Mouse (Mus musculus): ENCODE results near the gene Dhx38.
A peak's percentile ranks its signal among the peaks of the same experiment; 100 is the strongest.

The Dhx38 gene

DNA sequence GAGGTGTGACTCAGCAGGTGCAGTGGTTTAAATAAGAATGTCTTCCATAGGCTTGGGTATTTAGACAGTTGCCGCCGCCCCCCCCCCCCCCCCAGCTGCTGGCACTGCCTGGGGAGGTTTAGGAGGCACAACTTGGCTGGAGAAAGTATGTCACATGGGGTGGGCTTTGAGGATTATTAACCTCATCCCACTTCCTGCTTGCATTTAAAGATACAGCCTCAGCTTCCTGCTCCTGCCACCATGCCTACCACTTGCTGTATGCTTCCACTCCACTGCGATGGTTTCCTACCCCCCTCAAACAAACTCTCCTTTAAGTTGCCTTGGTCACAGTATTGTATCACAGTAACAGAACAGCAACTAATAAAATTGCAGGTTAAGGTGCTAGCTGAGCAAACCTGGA, 21.6 kb downstream of the Dhx38 start:
- no peak for DNase-seq

GRCm38 (mm10) chr8:109542748-109543519, 22.7 kb downstream of the Dhx38 start:
- no peak for DNase-seq

GRCm38 (mm10) chr8:109542165-109542564, 23.5 kb downstream of the Dhx38 start:
- no peak for DNase-seq

DNA sequence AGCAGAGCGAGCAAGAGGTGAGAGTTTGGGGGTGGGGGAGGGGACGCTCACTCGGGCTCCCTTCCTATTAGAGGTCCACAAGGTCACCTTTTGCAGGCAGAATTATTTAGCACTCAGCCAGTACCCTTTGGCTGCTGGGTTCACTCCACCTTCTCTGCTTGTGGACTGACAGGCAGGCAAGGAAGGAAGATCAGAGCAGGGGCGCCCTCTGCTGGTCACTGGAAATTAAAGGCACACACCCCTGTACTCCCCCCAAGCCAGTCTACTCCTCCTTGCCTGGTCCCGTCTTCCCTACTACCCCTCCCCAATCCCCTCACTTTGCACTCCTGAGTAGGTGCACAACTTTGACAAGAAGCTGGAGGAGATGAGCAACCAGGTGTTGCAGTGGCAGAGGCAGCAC, 29.0 kb downstream of the Dhx38 start:
- peak; percentile 65 to 72 for DNase-seq

- DNase-seq = peak in 1 of 2 experiments; percentile 21
These were observed 30.3 kb downstream of the Dhx38 start for GRCm38 (mm10) chr8:109535140-109535990.

GRCm38 (mm10) chr8:109524008-109524407, 41.7 kb downstream of the Dhx38 start:
- DNase-seq = no peak

- no peak for DNase-seq
These were observed 60.1 kb downstream of the Dhx38 start for GRCm38 (mm10) chr8:109505560-109505959.

GRCm38 (mm10) chr8:109503566-109503965, 62.1 kb downstream of the Dhx38 start:
- DNase-seq = no peak

DNA sequence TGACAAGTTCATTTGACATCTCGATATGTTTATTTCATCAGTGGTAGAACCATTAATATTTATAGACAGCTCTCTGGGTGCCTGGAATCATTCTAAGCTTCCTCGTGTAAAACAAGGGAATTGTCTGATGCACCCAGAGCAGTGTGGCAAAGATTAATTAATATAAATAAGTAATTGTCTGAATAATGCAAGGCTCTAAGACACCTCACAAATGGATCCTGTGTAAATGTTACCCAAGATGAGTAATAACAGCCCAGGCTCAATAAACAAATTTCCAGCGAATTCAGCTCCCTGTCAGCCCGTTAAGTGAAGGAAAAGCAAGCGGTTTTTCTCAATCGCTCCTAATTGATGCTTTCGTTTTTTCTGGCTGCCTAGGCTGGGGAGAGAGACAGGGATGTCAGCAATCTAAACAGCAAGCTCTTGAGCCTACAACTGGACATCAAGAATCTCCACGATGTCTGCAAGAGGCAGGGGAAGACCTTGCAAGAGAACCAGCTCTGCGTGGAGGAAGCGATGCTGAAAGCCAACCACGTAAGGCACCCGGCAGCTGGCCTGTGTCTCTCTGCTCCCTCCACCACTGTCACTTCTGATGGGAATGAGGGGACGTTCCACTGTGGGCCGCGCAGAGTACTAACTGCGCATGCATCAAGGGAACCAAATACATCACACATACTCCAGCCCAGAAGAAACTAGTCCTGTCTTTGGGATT, 66.5 kb downstream of the Dhx38 start:
- DNase-seq = no peak

Data from cerebellum, postnatal 36 days (tissue).